15 mouse cellular contexts compared by ENCODE assay signal in genomic region chr12:112318461-112318860, GRCm38 (mm10).
"Had no signal": no experiment of that assay in that cellular context is flagged by ENCODE, and none has a peak within 500 bp of the region (broad histone marks: within the 10 kb centered on the region; RNA-seq: fewer than 3 reads in every experiment).

No protein-coding gene starts in this region.

- H3K4me3 ChIP-seq: layer of hippocampus, adult 2 months; limb, embryonic 12.5 days; limb, embryonic 15.5 days; midbrain, embryonic 13.5 days had no signal

- H3K36me3 ChIP-seq: limb, embryonic 12.5 days; limb, embryonic 15.5 days; midbrain, embryonic 13.5 days had no signal

- H3K9me3 ChIP-seq: limb, embryonic 12.5 days; limb, embryonic 15.5 days; midbrain, embryonic 13.5 days had no signal

- H3K27me3 ChIP-seq: limb, embryonic 12.5 days; limb, embryonic 15.5 days had no signal

- DNase-seq: layer of hippocampus, adult 9-11 months; liver, postnatal 0 days; lung, embryonic 14.5 days; thymus, adult 18-20 months; thymus, postnatal 36 days had no signal

- ATAC-seq: inflammation-experienced regulatory T-cells, adult 6 months; intestine, embryonic 16.5 days; liver, postnatal 0 days; lung, postnatal 0 days; midbrain, embryonic 13.5 days had no signal

- H3K4me2 ChIP-seq: limb, embryonic 12.5 days; limb, embryonic 15.5 days; liver, embryonic 11.5 days; lung, embryonic 14.5 days; midbrain, embryonic 13.5 days had no signal

- H3K4me1 ChIP-seq: limb, embryonic 15.5 days had no signal

- H3K27ac ChIP-seq: layer of hippocampus, adult 2 months; limb, embryonic 12.5 days; limb, embryonic 15.5 days; liver, embryonic 14.5 days; macrophage; midbrain, embryonic 13.5 days had no signal

- H3K9ac ChIP-seq: limb, embryonic 12.5 days; limb, embryonic 15.5 days; liver, embryonic 14.5 days; liver, postnatal 0 days; lung, embryonic 14.5 days; midbrain, embryonic 13.5 days had no signal
